Mouse (Mus musculus) G1E (cell line): ENCODE data around the gene Pkp3.

ENCODE experiments used
- CTCF ChIP-seq: IDR thresholded peaks from 2 replicates; pipeline ENCODE4 v1.5.1; 2012; ENCODE audit warnings: low read depth, low read length, inconsistent platforms, mixed read lengths
- GATA1 ChIP-seq: IDR thresholded peaks from 2 replicates; pipeline ENCODE4 v1.6.1; 2012; ENCODE audit warnings: borderline replicate concordance, low read length, inconsistent platforms, mixed read lengths
- POLR2AphosphoS5 ChIP-seq: IDR thresholded peaks from 2 replicates; pipeline ENCODE4 v1.6.1; 2012; ENCODE audit warnings: low read depth, low read length, inconsistent platforms; ENCODE audit not compliant: insufficient replicate concordance
- TAL1 ChIP-seq: conservative IDR thresholded peaks from 2 replicates; pipeline ENCODE4 v1.6.1; 2012; ENCODE audit warnings: low read depth, low read length, inconsistent platforms, mixed read lengths

GRCm38 (mm10) chr7:141115874-141116273 lies 37.9 kb downstream of the Pkp3 start:
- no peak for TF ChIP-seq CTCF
- TF ChIP-seq TAL1 = no peak
- TF ChIP-seq GATA1 = no peak
- TF ChIP-seq POLR2AphosphoS5 = no peak
